Mouse (Mus musculus) ES-Bruce4 (cell line): Measurements from ENCODE around the gene Syt10. TPM values are rescaled to one million over a fixed set of nuclear protein-coding genes. Genes with fewer than 3 reads are reported as not detected.

Experiments
- H3K27ac ChIP-seq: 2 replicates; pipeline ENCODE4 v1.5.1; 2012; ENCODE audit warnings: low read length, inconsistent platforms; ENCODE audit not compliant: insufficient read depth
- H3K27me3 ChIP-seq: 2 replicates; pipeline ENCODE4 v1.6.1; 2012; ENCODE audit warnings: mild to moderate bottlenecking, low read length, inconsistent platforms; ENCODE audit not compliant: control insufficient read depth, poor library complexity, insufficient read depth, severe bottlenecking
- H3K36me3 ChIP-seq: 2 replicates; pipeline ENCODE4 v1.6.1; 2012; ENCODE audit warnings: inconsistent platforms, mild to moderate bottlenecking, low read length, moderate library complexity; ENCODE audit not compliant: control insufficient read depth, poor library complexity, insufficient read depth, severe bottlenecking
- H3K4me1 ChIP-seq: one replicate; pipeline ENCODE4 v1.8.1; 2011; ENCODE audit warnings: low read length; ENCODE audit not compliant: control insufficient read depth, insufficient read depth
- H3K4me3 ChIP-seq: 2 replicates; pipeline ENCODE4 v1.5.1; 2011; ENCODE audit warnings: low read depth, mild to moderate bottlenecking, low read length
- H3K9ac ChIP-seq: 2 replicates; pipeline ENCODE4 v1.6.1; 2012; ENCODE audit warnings: low read depth, mild to moderate bottlenecking, inconsistent platforms; ENCODE audit not compliant: poor library complexity, severe bottlenecking
- H3K9me3 ChIP-seq: replicated peaks from 2 replicates; pipeline ENCODE4 v1.6.1; 2012; ENCODE audit warnings: mild to moderate bottlenecking, low read length, inconsistent platforms; ENCODE audit not compliant: control insufficient read depth, poor library complexity, insufficient read depth, severe bottlenecking
- CTCF ChIP-seq: IDR thresholded peaks from one replicate; pipeline ENCODE4 v1.8.1; 2011; ENCODE audit warnings: low read depth, low read length
- EP300 ChIP-seq: IDR thresholded peaks from 2 replicates; pipeline ENCODE4 v1.6.1; 2011; ENCODE audit warnings: low read depth, low read length; ENCODE audit not compliant: insufficient read depth
- POLR2A ChIP-seq: IDR thresholded peaks from one replicate; pipeline ENCODE4 v1.8.1; 2011; ENCODE audit warnings: low read length; ENCODE audit not compliant: insufficient read depth
- polyA plus RNA-seq: library from polyadenylated mRNA; stranded (reverse); fragments of >200 nt; gene quantifications from 2 replicates; pipeline ENCODE4 v1.2.4, GENCODE M21; 2011; ENCODE audit warnings: low read depth; ENCODE audit not compliant: missing spikeins, insufficient read depth, insufficient read length

Syt10 gene
- polyA plus RNA-seq, 1 experiment, result not detected

GRCm38 (mm10) chr15:89733611-89734010 is 108.0 kb downstream of the Syt10 start:
- TF ChIP-seq EP300 (no peak), POLR2A (no peak), CTCF (no peak)
- H3K9ac ChIP-seq, result no peak overlapping the region
- no peak overlapping the region for H3K4me3 ChIP-seq

More at GRCm38 (mm10) chr15:89733611-89734010, 108.0 kb downstream of the Syt10 start:
- no peak overlapping the region for H3K27ac ChIP-seq
- no peaks in the 10 kb centered on the region for H3K27me3 ChIP-seq
- H3K4me1 ChIP-seq, result no peaks in the 10 kb centered on the region
- no peaks in the 10 kb centered on the region for H3K36me3 ChIP-seq
- no peaks in the 10 kb centered on the region for H3K9me3 ChIP-seq

Other genes with a start within 250 kb of the Syt10 start
- gene Rabl2, start 249.9 kb downstream of the Syt10 start, polyA plus RNA-seq, result 9.7 and 12.6 TPM in 2 replicates